Mouse (Mus musculus) gastrocnemius, adult 18-20 months (tissue): ENCODE data around the gene Sf3a1. TPM values are rescaled to one million over a fixed set of nuclear protein-coding genes. Genes with fewer than 3 reads are reported as not detected.
"Not testable (repeated sequence)": the region's sequence is repeated elsewhere in the genome, so short reads cannot be mapped to it uniquely, and the experiment has no call there.

Experiments used
- DNase-seq: peaks from one replicate; pipeline ENCODE4 v3.0.0; 2021; ENCODE audit warnings: low spot score
- total RNA-seq, 2 experiments: library from RNA; stranded (reverse); gene quantifications; 2 replicates each; pipeline ENCODE4 v1.2.3; 2021

The Sf3a1 gene
- total RNA-seq, 2 experiments from 2014 or later = 15.0 to 18.6 TPM

DNA sequence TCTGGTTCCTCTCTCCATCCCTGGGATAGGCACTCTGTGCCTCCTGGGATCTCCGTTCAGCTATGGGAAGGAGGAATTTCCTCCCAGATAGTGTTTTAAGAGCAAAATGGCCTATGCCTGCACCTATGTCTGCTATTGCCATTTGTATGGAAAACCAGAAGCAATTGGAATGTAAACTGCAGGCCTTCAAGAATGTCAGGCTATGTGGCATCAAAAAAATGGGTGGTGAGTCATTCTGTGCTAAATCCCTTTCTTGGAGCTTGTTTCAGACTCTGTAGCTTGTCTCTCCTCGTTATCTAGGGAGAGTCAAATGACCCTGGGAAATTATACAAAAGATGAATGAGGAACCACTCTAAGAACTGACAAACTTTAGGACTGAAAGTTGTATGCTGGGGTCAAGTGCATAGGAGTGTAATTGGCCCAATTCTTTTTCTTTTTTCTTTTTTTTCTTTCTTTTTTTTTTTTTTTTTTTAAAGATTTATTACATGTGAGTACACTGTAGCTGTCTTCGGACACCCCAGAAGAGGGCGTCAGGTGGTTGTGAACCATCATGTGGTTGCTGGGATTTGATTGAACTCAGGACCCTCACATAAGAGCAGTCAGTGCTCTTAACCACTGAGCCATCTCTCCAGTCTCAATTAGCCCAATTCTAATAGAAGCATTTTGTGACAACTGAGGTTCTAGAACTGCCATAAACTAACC is 24.3 kb downstream of the Sf3a1 start:
- no peak for DNase-seq

- not testable (repeated sequence) for DNase-seq
Measured at GRCm38 (mm10) chr11:4185480-4185879, 25.3 kb downstream of the Sf3a1 start.

DNA sequence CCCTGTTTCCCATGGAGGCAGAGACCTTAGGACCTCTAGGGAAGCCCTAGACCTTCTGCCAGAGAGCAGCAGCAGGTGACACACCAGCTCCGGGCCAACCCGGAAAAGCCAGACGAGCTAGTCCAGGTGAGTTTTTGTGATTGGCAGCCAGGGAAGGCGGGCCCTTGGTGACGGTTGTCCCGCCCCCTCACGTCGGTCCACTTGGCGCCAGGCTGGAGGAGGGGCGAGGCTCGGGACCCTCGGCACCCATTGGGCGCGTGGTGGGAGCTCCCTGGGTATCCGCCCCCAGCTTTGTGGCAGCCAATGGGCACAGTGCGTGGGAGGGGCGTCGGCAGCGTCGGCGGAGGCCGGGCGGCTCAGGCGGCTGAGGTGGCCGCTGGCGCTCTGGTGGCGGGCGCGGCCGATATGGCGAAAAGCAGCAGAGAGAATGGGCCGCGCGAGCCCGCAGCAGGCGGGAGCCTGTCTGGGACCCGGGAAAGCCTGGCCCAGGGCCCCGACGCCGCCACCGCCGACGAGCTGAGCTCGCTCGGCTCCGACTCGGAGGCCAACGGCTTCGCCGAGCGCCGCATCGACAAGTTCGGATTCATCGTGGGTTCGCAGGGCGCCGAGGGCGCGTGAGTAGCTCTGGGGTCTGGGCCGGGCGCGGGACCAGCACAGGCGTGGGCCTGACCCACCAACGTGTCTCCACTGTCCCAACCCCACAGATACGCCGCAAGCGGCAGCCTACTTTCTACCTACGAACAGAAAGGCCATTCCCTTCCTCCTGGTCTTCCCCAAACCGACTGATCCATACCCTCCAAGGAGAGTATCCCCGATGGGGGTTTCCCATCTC is 26.6 kb downstream of the Sf3a1 start, which contains the start of gene Tbc1d10a:
Gene Tbc1d10a, plus strand, starts transcription at position 304 of the 832 bp plus-strand sequence.
- DNase-seq = peak; percentile 98

DNA sequence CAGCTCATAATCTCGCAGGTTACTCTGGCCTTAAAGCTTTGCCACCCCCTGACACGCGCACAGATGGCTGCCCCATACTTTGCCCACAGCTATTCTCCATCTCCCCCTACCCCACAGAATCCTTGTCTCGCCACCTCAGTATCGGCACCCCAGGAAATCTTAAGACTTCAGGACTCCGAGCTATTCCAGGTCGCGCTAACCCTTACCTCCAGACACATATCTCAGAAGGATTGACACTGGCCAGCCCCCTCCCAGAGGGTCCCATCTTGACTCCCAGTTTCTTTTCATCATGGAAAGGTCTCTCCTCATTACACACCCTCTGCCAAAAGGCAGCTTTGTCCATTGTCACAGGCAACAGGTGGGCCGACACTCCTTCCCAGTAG is 27.2 kb downstream of the Sf3a1 start:
- DNase-seq = no peak

DNA sequence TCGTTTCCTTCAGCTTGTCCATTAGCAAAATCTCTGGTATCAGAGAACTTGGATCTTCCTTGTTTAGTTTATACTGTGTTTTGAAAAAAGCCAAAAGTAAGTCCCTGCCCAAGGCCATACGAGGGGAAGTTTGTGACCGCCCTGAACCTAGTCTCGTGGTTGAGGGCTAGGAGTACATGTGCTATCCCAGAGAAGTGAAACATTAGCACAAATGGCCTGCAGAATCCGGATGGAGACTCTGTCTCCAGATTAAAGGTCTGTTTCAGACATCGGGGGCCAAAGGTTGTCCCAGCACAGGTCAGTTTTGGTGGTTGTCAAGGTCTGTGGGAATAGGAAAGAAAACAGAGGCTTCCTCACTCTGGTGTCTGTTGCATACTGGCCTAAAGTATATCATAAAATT is 29.0 kb downstream of the Sf3a1 start:
- DNase-seq = no peak

DNA sequence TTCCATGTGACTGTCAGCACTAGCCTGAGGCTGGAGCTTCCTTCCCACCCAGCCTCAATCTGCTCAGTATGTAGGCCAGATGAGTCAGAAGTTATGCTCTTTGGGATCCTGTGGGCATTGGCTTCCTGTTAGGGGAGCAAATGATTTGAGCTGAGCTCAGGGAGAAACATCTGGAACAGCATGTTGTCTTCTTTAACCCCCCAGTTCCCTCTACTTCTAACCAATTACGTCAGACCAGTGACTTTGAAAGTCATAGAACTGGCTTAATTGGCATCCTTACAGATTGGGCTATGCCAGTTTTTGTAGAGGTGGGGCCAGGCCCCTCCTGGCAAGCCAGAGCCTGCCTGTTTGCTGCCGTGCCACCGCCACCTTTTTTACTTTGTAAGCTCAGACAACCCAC is 30.5 kb downstream of the Sf3a1 start:
- DNase-seq = peak; percentile 43

- DNase-seq = no peak
Measured at GRCm38 (mm10) chr11:4192757-4193156, 32.6 kb downstream of the Sf3a1 start.

DNA sequence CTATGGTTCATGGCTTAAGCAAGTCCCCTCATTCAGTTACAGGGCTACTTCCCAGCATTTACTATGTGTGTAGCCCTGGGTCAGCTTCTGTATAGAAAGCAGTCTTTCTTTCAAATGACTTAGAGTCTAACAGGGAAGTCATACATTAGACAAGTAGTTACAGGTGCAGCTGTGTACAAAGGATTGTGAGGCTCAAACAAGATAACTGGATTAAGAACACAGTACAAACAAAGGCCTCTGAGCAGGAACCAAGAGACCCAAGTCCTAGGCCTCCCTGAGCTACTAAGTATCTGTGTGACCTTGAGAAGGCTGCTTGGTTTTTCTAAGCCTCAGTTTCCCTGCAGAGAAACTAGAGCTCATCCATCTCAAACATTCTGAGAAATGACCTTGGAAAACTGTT is 33.3 kb downstream of the Sf3a1 start:
- no peak for DNase-seq

GRCm38 (mm10) chr11:4195597-4196031 is 35.5 kb downstream of the Sf3a1 start:
- no peak for DNase-seq

DNA sequence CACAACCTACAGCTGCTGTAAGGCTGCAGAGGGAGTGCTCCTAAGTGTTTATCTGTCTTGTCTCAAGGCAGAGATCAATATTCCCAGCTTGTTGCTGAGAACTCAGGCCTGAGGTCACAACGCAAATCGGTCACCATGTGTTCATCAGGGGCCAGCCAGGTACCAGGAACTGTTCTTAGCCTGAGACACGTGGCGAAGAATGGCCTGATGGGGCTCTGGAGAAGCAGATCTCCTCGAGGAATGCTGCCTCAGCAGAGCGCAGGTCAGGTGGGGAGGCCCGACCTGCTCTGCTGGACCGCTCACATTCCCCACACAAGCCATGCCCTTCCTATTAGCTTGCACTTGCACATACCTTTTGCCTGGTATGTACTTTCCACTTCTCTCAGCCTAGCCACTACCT is 36.5 kb downstream of the Sf3a1 start:
- DNase-seq = no peak

DNA sequence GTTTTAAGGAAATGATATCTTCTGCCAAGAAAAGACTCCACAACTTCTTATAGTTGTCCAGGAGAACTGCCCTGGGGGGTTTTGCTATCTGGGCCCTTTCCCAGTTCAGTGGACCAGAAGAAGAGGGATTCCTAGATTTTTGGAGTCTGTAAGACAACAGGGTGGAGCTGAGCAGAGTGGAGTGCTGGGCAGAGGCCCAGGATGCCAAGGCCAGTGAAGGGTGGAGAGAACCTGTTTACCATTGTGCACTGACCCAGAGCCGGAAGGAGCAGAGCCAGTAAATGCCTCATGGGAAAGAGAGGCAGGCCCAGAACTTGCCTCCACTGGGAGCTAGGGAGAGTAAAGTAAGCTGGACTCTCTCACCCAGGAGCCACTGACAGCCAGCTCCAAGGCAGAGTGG is 37.5 kb downstream of the Sf3a1 start:
- DNase-seq = no peak

- no peak for DNase-seq
Measured at GRCm38 (mm10) chr11:4201981-4202700, 42.0 kb downstream of the Sf3a1 start.

DNA sequence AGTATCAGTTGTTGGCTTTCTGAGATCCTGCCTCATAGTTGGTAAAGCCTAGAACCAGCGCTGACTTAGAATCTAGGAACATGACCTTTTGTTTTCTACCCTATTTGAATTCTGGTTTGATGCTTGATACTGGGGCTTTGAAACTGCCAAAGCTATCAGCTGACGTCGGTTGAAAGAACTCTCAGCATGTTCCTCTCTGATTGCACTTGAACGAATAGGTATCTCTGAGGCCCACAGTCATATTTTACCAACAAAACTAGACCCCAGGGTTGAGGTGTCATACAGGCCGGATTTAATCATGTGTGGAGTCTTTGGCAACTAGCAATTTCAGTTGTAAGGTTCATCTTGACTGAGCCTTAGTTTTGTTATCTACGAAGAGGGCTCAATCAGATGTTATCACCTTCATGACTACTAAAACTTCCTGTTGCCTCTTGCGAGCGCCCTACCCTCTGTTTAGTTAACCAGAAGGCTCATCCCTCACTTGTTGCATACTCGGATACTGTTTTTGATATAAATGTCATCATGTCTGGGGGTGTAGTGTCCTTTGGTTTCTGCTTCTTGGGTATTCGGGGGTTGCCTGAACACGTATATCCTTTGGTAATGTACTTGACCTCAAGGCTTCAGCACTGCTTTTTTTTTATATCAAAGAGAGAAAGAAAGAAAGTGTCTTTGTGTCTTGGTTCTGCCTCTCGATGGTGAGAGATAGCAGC is 43.0 kb downstream of the Sf3a1 start:
- no peak for DNase-seq

DNA sequence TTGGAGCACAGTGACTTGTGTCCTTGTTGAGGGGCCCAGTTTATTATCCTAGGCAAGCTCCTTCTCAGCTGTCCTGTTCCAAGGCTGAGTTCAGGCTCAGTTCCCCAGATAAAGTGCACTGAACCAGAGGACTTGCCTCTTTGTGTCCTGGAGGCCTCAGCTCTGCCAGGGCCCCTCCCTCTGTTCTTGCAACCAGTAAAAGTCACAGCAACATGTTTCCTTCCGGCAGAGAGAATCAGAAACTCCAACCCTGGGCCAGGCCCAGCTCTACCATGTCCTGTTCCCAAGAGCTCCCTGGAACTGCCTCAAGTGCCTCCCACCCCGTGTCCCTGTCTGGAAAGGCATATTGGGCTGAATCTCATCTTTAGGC is 43.5 kb downstream of the Sf3a1 start:
- DNase-seq = peak; percentile 68

GRCm38 (mm10) chr11:4205097-4205655 is 45.0 kb downstream of the Sf3a1 start:
- DNase-seq = no peak

- DNase-seq = no peak
Measured at GRCm38 (mm10) chr11:4205951-4206350, 45.8 kb downstream of the Sf3a1 start.

- no peak for DNase-seq
Measured at GRCm38 (mm10) chr11:4206563-4206962, 46.4 kb downstream of the Sf3a1 start.

DNA sequence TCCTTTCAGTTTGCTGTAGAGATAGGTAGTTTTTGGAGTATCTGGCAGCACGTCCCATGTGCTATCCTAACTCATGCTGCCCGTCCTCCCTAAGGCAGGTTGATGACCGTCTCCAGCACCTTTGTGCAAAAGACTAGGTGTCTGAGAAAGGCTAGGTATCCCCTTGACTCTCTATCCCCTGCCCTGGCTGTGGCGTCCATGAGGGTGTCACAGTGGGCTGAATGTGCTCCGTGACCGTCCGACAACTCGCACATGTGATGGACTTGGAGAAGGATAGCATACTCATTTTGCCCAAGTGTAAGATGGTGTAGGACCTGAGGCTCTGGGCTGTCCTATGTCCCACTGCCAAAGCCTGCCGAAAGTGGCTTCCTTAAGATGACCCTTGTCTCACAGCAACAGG is 47.5 kb downstream of the Sf3a1 start:
- no peak for DNase-seq

DNA sequence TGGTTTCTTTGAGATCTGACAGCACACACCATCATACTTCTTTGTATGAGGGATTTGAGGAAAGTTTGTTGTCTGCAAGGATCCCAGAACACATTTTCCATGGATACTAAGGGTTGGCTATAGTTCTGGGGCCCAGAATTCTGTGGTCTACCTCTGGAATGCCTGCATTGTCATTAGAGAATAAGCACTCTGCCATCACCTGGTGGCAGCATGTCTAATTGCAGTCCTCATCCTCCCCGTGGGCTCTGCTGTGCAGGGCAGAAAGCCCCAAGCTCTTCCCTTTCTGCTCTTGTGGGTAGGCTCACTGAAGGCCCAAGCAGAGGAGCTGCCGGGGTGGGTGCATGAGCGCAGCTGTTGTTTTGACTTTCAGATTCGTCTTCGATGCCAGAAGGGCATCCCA is 49.4 kb downstream of the Sf3a1 start:
- no peak for DNase-seq

DNA sequence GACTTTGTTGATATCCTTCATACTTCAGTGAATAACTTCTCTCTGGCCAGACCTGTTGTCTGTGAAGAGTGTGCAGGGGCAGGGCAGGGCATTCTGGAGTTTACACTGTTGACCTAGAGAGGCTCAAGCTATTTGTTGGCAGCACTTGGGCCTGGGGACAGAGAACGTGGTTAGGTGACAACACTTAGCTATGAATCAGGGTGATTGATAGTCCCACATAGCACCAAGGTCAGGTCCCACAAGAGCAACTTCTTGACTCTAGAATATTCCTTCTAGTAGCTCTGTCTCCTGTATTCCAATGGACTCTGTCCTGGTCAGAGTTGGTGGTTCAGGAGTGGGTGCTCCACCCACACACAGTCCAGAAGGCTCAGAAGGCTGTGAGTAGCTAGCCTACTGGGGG is 50.6 kb downstream of the Sf3a1 start:
- DNase-seq = no peak

- no peak for DNase-seq
Measured at GRCm38 (mm10) chr11:4213107-4213506, 53.0 kb downstream of the Sf3a1 start.
